Mouse (Mus musculus): ENCODE data around the gene Nfe2. TPM values are rescaled to one million over a fixed set of nuclear protein-coding genes. Genes with fewer than 3 reads are reported as not detected.
"Not testable (repeated sequence)": the region's sequence is repeated elsewhere in the genome, so short reads cannot be mapped to it uniquely, and the experiment has no call there.

Nfe2 gene
- polyA plus RNA-seq, 1 experiment from 2014 or later: 3.4 TPM

DNA sequence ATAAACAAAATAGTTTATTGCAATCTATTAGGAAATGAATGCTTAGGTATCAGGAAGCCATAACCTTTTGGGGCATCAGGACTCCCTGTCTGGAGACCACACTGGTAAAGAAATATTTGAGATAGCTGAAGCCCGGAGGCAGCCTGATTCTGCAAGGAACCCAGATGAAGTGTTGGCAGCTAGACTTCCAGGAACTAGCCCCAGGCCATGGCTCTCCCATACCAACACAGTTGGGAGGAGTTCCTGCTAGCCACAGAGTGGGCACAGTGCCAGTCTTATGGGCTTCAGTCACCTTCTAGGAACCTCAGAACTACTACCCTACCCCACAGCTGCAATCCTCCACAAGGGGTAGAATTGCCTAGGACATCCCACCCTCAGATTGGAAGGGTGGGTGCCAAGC lies 1.8 kb upstream of the Nfe2 start:
- no peak for ATAC-seq (ENCODE audit: low FRiP score)
- Histone ChIP-seq H3K9ac (no peak overlapping the region), H3K4me1 (peaks cover 10% of the 10 kb centered on the region), H3K4me2 (no peak overlapping the region), H3K27me3 (peaks cover 21% of the 10 kb centered on the region), H3K9me3 (no peaks in the 10 kb centered on the region), H3K27ac (no peak overlapping the region), H3K4me3 (replicated peaks) (no peak overlapping the region), H3K36me3 (replicated peaks) (no peaks in the 10 kb centered on the region)
- WGBS: 75% methylated on average over 1 of the region's 1 CpGs

GRCm38 (mm10) chr15:103259162-103259561 lies 959 bp upstream of the Nfe2 start:
- Histone ChIP-seq H3K36me3 (replicated peaks) (no peaks in the 10 kb centered on the region), H3K4me2 (no peak overlapping the region), H3K27me3 (peaks cover 29% of the 10 kb centered on the region), H3K4me3 (replicated peaks) (no peak overlapping the region), H3K9me3 (no peaks in the 10 kb centered on the region), H3K9ac (no peak overlapping the region), H3K27ac (no peak overlapping the region), H3K4me1 (peaks cover 14% of the 10 kb centered on the region)
- no peak for ATAC-seq (ENCODE audit: low FRiP score)
- 85% methylated on average over 5 of the region's 5 CpGs for WGBS

DNA sequence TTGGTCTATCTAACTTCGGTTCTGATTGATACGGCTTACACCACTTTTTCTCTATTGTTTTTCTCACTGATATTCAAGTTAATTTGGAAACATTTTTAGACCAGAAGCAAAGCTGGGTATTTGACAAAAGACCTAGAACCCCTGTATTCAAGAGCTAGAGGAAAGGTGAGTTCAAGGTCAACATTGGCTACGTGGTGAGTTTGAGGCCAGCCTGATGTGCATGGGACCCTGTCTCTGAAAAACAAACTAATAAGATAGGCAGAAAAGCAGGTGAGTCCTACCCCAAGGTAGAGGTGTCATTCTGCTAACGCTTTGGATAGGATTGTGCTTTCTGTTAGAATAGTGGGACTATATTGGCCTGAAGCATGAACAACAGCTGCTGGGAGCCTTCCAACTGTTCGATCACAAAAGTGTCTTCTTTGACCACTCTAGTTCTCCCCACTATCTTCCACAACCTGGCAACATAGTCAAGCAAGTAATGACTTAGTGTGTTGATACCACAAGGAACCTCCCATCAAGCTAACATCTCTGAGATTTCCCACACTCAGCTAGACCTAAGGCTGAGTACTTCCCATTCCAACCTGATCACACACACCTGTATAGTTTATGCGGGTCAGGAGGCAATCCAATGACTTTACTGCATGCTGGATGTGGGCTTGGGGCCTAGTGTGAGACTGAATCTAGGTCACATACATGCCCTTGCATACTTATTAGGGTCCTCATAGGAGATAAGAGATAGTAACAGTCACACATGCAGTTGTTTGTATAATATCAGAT lies 1.8 kb downstream of the Nfe2 start:
- Histone ChIP-seq H3K4me2 (no peak overlapping the region), H3K4me3 (replicated peaks) (no peak overlapping the region), H3K27me3 (peaks cover 29% of the 10 kb centered on the region), H3K9me3 (no peaks in the 10 kb centered on the region), H3K36me3 (replicated peaks) (no peaks in the 10 kb centered on the region), H3K9ac (no peak overlapping the region), H3K4me1 (peaks cover 14% of the 10 kb centered on the region), H3K27ac (no peak overlapping the region)
- 88% methylated on average over 6 of the region's 6 CpGs for WGBS
- no peak for ATAC-seq (ENCODE audit: low FRiP score)

DNA sequence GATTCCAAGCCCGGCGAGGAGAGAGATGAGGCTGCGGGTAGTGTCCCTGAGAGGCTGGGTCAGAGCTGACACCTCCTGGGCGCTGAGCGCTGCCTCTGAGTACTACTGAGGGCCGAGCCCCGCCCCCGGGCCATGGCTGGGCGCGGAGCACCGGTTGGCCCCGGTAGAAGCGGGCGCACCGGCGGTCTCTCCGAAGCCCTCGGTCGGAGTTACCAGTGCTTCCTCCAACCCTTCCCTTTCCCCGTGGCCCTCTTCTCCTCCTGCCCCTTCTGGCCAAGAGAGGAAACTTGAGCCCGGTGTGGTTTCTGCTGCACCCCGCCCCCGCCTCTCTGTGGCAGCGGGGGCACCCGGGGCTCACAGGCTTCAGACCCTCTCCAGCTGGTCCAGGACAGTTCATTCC lies 3.0 kb downstream of the Nfe2 start:
- Histone ChIP-seq H3K36me3 (replicated peaks) (no peaks in the 10 kb centered on the region), H3K4me2 (peak overlapping the region; percentile 72), H3K27me3 (peaks cover 29% of the 10 kb centered on the region), H3K4me1 (peaks cover 18% of the 10 kb centered on the region), H3K27ac (no peak overlapping the region), H3K9ac (peak overlapping the region; percentile 56), H3K9me3 (no peaks in the 10 kb centered on the region), H3K4me3 (replicated peaks) (peak overlapping the region; percentile 37)
- peak; percentile 50; the same call in 1 of the 2 replicates for ATAC-seq (ENCODE audit: low FRiP score)
- WGBS: 2% methylated on average over 25 of the region's 25 CpGs

DNA sequence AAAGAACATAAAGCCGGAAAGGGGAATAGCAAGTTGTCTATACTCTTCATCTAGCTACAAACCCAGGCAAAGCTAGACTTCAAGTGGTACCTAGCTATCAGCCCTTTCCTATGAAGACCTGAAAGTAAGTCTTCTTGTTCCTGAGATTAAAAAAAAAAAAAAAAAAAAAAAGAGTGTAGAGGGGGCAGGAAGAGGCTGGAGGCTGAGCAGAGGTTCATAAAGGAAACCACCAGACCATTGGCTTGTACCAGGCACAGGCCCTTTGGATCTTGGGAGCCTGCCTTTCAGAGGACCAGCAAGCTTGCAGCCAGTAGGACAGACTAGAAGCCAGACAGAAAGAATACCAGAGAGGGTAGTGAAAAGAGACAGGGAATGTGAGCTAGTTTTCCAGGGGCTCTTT lies 4.9 kb downstream of the Nfe2 start:
- ATAC-seq (ENCODE audit: low FRiP score): no peak
- H3K36me3 ChIP-seq (replicated peaks): peaks cover 11% of the 10 kb centered on the region
- H3K4me1 ChIP-seq: peaks cover 18% of the 10 kb centered on the region
- no peak overlapping the region for H3K9ac ChIP-seq
- WGBS: 97% methylated on average over 1 of the region's 1 CpGs
- no peak overlapping the region for H3K27ac ChIP-seq
- no peak overlapping the region for H3K4me3 ChIP-seq (replicated peaks)
- H3K27me3 ChIP-seq: peaks cover 24% of the 10 kb centered on the region
- H3K9me3 ChIP-seq: no peaks in the 10 kb centered on the region
- H3K4me2 ChIP-seq: no peak overlapping the region

DNA sequence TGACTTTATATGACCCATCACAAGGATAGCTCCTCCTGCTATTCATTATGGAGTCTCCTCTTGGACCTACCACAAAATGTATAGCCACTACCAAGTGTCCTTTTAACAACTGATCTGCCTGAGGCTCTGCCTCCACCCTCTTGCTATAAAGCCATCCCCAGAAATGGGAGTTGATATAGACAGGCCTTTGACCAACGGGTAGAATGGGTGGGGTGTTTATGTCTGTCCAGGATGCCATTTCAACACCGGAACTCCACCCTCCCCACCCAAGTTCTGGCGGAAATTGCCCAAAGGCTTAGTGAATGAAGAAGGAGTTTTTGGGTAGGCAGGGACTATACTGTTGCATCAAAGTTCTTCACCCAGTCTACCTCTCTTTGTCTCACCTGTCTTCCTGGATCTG lies 5.5 kb downstream of the Nfe2 start:
- WGBS: 81% methylated on average over 3 of the region's 3 CpGs
- H3K36me3 ChIP-seq (replicated peaks): peaks cover 18% of the 10 kb centered on the region
- H3K27ac ChIP-seq: no peak overlapping the region
- no peaks in the 10 kb centered on the region for H3K9me3 ChIP-seq
- no peak overlapping the region for H3K4me2 ChIP-seq
- H3K4me3 ChIP-seq (replicated peaks): no peak overlapping the region
- H3K9ac ChIP-seq: no peak overlapping the region
- no peak for ATAC-seq (ENCODE audit: low FRiP score)
- peaks cover 15% of the 10 kb centered on the region for H3K4me1 ChIP-seq
- peaks cover 17% of the 10 kb centered on the region for H3K27me3 ChIP-seq

DNA sequence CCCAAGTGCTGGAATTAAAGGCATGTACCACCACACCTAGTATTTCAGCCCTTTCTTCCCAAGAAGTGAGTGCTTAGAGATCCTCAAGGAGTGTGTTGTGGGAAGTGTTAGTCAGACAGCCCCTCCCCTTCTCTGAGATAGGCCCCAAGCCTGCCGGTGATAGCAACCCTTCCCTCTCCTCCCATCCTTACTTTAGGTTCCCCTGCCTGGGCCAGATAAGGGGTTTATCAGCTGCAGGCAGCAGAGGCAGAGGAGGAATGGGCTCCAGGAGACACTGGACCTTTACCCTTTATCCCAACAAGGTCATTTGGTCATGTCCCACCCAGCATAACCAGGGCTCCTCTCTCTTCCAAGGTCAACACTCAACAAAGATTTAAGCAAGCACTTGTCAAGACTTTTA lies 6.6 kb downstream of the Nfe2 start:
- H3K27me3 ChIP-seq: peaks cover 15% of the 10 kb centered on the region
- H3K4me2 ChIP-seq: no peak overlapping the region
- peaks cover 28% of the 10 kb centered on the region for H3K36me3 ChIP-seq (replicated peaks)
- H3K27ac ChIP-seq: no peak overlapping the region
- H3K4me3 ChIP-seq (replicated peaks): no peak overlapping the region
- no peak for ATAC-seq (ENCODE audit: low FRiP score)
- 82% methylated on average over 1 of the region's 1 CpGs for WGBS
- no peaks in the 10 kb centered on the region for H3K9me3 ChIP-seq
- H3K9ac ChIP-seq: no peak overlapping the region
- H3K4me1 ChIP-seq: peaks cover 15% of the 10 kb centered on the region

GRCm38 (mm10) chr15:103250195-103250740 lies 7.9 kb downstream of the Nfe2 start:
- no peak for ATAC-seq (ENCODE audit: low FRiP score)
- Histone ChIP-seq H3K4me2 (no peak overlapping the region), H3K9ac (no peak overlapping the region), H3K9me3 (no peaks in the 10 kb centered on the region), H3K4me3 (replicated peaks) (no peak overlapping the region), H3K36me3 (replicated peaks) (peaks cover 41% of the 10 kb centered on the region), H3K4me1 (peaks cover 18% of the 10 kb centered on the region), H3K27me3 (peaks cover 10% of the 10 kb centered on the region), H3K27ac (peak overlapping the region; percentile 16; the same call in 1 of the 2 replicates)
- 24% methylated on average over 2 of the region's 2 CpGs for WGBS

GRCm38 (mm10) chr15:103249511-103249910 lies 8.7 kb downstream of the Nfe2 start:
- H3K4me2 ChIP-seq; H3K9ac ChIP-seq; ATAC-seq (ENCODE audit: low FRiP score); H3K9me3 ChIP-seq; H3K4me3 ChIP-seq (replicated peaks); H3K27me3 ChIP-seq: not testable (repeated sequence)
- H3K4me1 ChIP-seq: peaks cover 14% of the 10 kb centered on the region
- peak overlapping the region; percentile 50; the same call in 1 of the 2 replicates for H3K27ac ChIP-seq
- 88% methylated on average over 6 of the region's 6 CpGs for WGBS
- H3K36me3 ChIP-seq (replicated peaks): peaks cover 45% of the 10 kb centered on the region

GRCm38 (mm10) chr15:103248401-103249313 lies 9.5 kb downstream of the Nfe2 start:
- H3K36me3 ChIP-seq (replicated peaks): peaks cover 49% of the 10 kb centered on the region

GRCm38 (mm10) chr15:103247782-103248400 lies 10.3 kb downstream of the Nfe2 start:
- no peak for ATAC-seq (ENCODE audit: low FRiP score)
- Histone ChIP-seq H3K4me1 (peaks cover 26% of the 10 kb centered on the region), H3K27me3 (no peaks in the 10 kb centered on the region), H3K9me3 (no peaks in the 10 kb centered on the region), H3K27ac (0 out of 2 replicates have a peak overlapping the region, but pooled peaks have one; percentile 42), H3K4me2 (no peak overlapping the region), H3K4me3 (replicated peaks) (no peak overlapping the region), H3K9ac (no peak overlapping the region), H3K36me3 (replicated peaks) (peaks cover 57% of the 10 kb centered on the region)

More at GRCm38 (mm10) chr15:103248401-103249313, 9.5 kb downstream of the Nfe2 start:
- Histone ChIP-seq H3K27me3 (no peaks in the 10 kb centered on the region), H3K9me3 (no peaks in the 10 kb centered on the region), H3K27ac (peak overlapping the region; percentile 50; the same call in 1 of the 2 replicates), H3K4me3 (replicated peaks) (no peak overlapping the region), H3K9ac (no peak overlapping the region), H3K4me1 (peaks cover 18% of the 10 kb centered on the region), H3K4me2 (no peak overlapping the region)
- 88% methylated on average over 28 of the region's 28 CpGs for WGBS
- ATAC-seq (ENCODE audit: low FRiP score): peak; percentile 23; the same call in 1 of the 2 replicates
